Mouse (Mus musculus) heart, postnatal 36 days (tissue): ENCODE data around the gene Jmjd7. TPM values are rescaled to one million over a fixed set of nuclear protein-coding genes. Genes with fewer than 3 reads are reported as not detected.
A peak's percentile ranks its signal among the peaks of the same experiment; 100 is the strongest.

Experiments used
- DNase-seq, 2 experiments: peaks; one replicate each; pipeline ENCODE4 v3.0.0; 2021 to 2022
- intact Hi-C: fragments of 180-260 bp; cut with DNase I; formaldehyde crosslinking; loops from one replicate; pipeline ENCODE4 v1.15.1; 2025
- microRNA-seq, 2 experiments: library from miRNA; unstranded; fragments of <30 nt; microRNA quantifications; one replicate each; pipeline ENCODE4 v1.2.0; 2021; ENCODE audit warnings: borderline number of aligned reads in 2 of 2
- total RNA-seq, 2 experiments: library from RNA; stranded (reverse); gene quantifications; 2 replicates each; pipeline ENCODE4 v1.2.3; 2021

Jmjd7 gene
- total RNA-seq, 2 experiments from 2014 or later: 7.7 to 8.2 TPM

DNA sequence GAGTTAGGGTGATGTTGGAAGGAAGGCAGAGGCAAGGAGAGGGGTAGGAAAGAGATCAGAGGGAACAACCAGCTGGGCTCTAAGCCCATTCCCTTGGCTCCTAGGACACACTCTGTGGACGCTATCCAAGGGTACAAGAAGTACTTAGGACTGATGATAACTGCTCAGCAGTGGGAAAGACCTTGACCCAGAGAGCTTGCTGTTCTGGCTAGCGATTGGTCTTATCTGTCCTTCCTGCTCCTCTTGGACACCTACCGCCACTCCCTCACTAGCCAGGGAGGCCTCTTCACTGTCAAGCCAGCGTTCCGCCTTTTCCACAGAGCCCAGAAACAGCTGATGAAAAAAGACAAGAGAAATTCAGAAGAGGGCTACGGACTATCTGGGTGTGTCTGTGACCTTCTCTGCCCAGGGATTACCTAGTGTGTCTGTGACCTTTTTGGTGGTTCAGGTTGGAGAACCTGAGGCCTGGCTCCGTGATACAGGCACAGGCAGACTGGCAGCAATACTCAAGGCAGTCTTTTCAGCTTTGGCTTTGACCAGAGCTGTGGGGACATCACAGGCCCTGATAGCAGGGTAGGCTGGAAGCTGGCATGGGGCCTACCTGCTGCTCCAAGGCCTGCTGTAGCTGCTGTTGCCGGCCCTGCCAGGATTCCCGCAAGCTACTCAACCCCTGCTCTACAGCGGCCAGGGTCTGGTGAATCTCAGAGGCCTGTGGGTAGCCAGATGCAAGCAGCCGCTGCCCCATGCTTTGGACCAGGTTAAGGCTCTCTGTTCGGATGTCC, 27.7 kb downstream of the Jmjd7 start:
- DNase-seq: peak; percentile 43 to 48
- intact Hi-C loops: no loop called here

GRCm38 (mm10) chr2:120055923-120056322, 28.6 kb downstream of the Jmjd7 start:
- intact Hi-C loops: no loop called here
- no peak for DNase-seq

DNA sequence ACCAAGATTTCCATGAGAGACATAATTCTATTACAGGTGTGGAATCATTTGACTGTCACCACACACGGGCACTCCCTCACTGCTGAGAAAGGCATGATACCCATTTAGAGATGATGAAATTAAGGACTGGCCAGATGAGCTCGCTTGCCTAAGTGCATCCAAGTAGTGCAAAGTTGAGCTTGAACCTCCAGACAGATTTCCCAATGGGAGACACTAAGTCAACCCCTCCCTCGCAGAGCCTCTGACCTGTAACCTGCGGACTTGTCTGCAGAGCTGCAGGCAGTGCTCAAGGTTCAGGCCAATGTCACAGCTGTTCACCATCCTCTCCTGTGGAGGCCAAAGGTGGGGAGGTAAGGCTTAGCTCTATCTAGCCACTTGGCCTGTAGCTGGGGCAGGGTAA, 31.5 kb downstream of the Jmjd7 start:
- intact Hi-C loops: no loop called here
- no peak for DNase-seq

DNA sequence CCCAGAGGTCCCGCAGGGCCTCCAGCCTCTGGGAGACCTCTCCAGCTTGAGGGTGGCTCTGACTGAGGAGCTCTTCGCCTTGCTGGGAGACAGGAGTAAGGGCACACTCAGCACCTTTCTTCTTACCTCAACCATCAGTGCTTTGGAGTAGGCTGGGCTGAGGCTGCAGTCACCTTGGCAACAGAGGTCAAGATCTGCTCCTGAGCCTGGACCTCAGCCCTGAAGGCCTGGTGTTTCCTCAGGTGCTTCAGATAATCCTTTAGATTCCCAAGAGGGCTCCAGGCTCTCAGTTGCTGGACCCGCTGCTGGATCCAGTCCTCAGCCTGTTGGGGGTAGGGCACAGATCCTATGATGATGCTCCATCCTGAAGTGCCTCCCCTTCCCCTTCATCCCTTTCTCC, 32.2 kb downstream of the Jmjd7 start:
- DNase-seq: no peak
- intact Hi-C loops: no loop called here

DNA sequence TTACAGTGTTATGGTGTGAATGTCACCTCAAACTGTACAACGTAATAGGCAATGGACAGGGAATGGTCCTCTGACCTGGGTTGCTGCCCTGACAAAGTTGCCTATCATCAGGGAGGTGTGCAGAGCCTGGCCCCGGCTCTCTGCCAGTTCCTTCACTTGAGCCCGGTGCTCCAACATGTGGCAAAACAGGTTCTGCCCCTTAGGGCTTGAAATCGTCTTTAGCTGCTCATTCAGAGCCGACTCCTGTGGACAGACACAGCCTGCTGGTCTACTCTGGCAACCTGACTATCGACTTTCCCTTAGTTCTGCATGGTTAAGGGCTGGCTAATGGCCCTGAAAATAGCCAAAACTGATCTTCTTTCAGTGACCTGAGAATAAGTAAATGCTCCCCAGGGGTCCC, 32.9 kb downstream of the Jmjd7 start:
- no peak for DNase-seq

DNA sequence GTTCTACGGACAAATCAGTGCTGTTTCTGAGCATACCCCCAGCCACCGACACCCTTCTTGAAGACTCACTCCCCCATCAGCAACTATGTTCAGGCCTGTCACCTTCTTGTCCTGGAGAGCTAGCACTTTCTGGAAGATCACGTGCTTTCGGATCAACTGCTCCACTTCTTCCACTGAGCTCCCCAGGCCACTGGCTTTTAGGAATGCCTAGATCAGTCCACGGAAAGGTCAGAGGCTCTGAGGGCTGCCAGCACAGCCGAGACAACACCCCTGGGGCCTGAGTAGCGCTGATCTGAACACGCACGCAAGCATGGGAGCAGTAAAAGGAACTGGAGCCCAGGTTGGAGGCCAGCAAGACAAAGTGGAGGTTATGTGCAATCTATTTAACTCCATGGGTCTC, 33.4 kb downstream of the Jmjd7 start:
- intact Hi-C loops: no loop called here
- no peak for DNase-seq

More for the DNA sequence above, 32.9 kb downstream of the Jmjd7 start:
- intact Hi-C loops: no loop called here

DNA sequence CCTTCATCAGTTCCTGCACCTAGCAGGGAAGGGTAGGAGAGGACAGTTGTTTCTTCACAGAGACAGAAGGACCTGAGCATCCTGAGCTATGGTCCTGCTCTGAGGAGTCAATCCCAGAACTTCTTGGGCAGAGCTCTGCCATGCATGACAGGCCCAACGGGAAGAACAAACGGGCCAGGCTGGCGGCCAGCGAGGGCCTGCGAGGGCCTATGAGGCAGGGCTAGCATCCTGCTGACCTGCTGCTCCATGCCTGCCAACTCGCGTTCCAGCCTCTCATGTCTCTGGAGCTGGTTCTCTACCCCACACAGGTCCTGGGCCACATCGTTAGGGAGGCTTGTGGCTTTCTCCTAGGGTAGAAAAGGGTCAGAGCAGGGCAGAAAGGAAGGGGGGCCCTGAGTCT, 35.0 kb downstream of the Jmjd7 start:
- DNase-seq: no peak
- intact Hi-C loops: no loop called here

DNA sequence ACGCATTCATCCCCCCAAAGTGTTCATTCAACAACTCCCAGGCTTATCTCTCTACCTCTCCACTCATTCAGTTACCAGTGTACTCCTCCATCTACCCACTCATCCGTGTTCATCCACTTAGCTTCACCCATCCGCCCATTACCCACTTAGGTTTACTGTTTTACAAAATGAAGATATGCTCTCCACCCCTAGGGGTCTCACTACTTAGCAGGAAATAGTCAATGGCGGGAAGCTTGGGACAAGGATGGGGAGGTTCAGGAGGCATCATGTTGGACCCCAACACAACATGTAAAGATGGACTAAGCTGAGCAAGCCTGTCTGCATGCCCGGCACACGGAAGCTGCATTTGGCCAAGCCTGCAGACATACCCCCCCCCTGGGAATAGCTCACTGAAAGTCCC, 37.4 kb downstream of the Jmjd7 start:
- intact Hi-C loops: no loop called here
- no peak for DNase-seq

- DNase-seq: no peak
- intact Hi-C loops: no loop called here
Measured at GRCm38 (mm10) chr2:120065243-120065642, 38.0 kb downstream of the Jmjd7 start.

DNA sequence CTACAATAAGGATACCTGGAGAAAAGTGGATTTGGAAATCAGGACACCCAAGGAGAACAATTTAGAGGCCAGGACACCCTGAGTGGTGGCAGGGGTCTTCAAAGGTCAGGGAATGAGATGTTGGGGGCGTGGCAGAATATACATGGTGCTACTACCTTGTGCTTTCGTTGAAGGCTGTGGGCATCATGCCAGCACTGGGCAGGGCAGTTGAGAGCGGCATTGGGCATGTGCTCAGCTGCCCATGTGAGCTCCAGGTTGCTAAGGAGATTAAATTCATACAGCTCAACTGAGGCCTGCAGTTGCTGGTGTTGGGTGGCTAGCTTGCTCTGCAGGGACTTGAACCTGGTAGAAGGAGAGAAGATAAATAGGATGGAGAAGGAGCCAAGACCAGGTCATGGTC, 38.9 kb downstream of the Jmjd7 start:
- no peak for DNase-seq
- intact Hi-C loops: no loop called here

DNA sequence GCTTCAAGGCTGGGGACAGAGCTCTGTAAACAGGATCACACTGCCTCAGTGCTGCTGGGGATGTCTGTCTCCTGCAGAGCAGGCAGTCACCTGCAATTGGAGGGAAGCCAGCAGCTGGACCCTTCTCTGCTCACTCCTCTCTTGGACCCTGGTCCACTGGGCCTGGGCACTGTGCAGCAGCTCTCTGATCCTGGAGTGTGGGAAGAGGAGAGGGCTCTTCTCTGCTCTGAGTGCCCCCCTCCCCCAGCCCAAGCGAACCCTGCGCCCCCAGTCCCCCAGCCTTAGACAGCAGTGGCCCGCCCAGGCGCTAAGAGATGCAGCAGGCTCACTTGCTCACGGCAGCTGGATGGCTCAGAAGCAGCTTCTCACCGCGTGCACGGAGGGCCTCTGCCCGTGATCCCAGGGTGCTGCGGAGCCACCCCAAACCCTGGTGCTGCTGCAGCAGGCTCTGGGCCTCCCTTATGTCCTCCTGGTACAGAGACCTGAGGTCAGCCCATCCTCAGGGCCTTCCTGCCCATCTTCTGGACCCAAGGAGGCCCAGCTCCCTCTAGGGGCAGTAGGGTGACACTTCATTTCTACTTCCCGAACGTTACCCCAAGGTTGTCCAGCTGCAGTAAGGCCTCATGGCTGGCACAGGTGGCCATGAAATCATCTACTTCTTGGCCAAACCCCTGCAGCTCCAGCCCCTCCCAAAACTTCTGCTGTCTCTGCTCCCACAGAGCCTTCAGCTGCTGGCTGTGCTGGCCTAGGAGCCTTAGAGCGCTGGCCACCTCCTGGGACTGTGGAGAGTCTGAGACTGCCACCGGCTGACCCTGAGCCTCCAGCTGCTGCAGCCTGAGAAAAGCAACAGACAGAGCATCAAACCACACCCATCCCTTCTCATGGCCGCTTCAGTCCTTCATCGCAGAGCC, 41.5 kb downstream of the Jmjd7 start:
- DNase-seq: no peak
- intact Hi-C loops: no loop called here

GRCm38 (mm10) chr2:120069466-120069990, 42.2 kb downstream of the Jmjd7 start:
- intact Hi-C loops: no loop called here
- no peak for DNase-seq

DNA sequence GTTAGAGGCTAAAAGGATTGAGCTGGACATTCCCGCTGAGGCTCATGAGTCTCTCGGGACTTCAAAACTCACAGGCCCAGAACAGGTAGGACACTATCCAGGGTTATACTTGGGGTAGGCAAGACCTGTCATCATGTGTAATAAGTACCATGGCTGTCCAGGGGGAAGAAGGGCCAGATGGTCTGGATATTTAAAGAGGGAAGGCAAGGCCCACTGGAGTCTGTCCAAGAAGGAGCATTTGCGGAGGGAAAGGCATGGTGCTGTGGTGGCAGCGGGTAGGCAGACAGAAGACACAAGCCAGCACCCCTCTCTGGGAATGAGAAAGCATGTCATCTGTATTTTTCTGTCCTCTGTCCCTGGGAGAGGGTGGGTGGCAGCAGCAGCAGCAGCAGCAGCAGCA, 46.8 kb downstream of the Jmjd7 start:
- DNase-seq: no peak
- intact Hi-C loops: no loop called here

GRCm38 (mm10) chr2:120076076-120076705, 48.9 kb downstream of the Jmjd7 start:
- peak; percentile 48 to 54 for DNase-seq
- intact Hi-C loops: loop anchor here (2.0 kb wide), 2 partner anchors 25 to 105 kb away; no protein-coding TSS in a partner anchor

Small RNAs within 50 kb of the gene (microRNA-seq; reads per million reads assigned to microRNA genes)
- gene Mir7665: 0 reads per million in 2 experiments

Other genes starting within 250 kb of the Jmjd7 start
- 10 to 100 TPM; 13.2 to 13.4 TPM for gene Rpap1, start 239.9 kb upstream of the Jmjd7 start, total RNA-seq
- 1 to 10 TPM; 1.7 to 2.4 TPM for gene Tyro3, start 229.8 kb upstream of the Jmjd7 start, total RNA-seq
- gene Mga, start 130.3 kb upstream of the Jmjd7 start, total RNA-seq: 10 to 100 TPM; 36.0 to 39.6 TPM
- gene Mapkbp1, start 54.8 kb upstream of the Jmjd7 start, total RNA-seq: 1 to 10 TPM; 7.8 to 9.2 TPM
- 1 to 10 TPM in 1 of 2 experiments, under 1 TPM in 1; 0.68 to 1.3 TPM for gene Gm28042, start within 50 bp of the Jmjd7 start, total RNA-seq
- gene Pla2g4b, start 5.9 kb downstream of the Jmjd7 start, total RNA-seq: 1 to 10 TPM; 2.0 to 2.1 TPM
- gene Ehd4, start 127.1 kb downstream of the Jmjd7 start, total RNA-seq: 100 to 1,000 TPM; 372 to 460 TPM
- gene Pla2g4e, start 217.9 kb downstream of the Jmjd7 start, total RNA-seq: 1 to 10 TPM; 3.0 to 3.1 TPM